Mouse (Mus musculus): Measurements from ENCODE around the gene Rnase4. TPM values are rescaled to one million over a fixed set of nuclear protein-coding genes. Genes with fewer than 3 reads are reported as not detected.

Gene Rnase4
- polyA plus RNA-seq (2012; rRNA removed; ENCODE audit: low replicate concordance) = 73.0 and 83.3 TPM in 2 replicates

GRCm38 (mm10) chr14:51090921-51091900 is at the start of gene Rnase4, which contains the start of gene Ang:
Rnase4 (plus strand) TSS chr14:51091077.
Ang (plus strand) TSS chr14:51091150.

GRCm38 (mm10) chr14:51041769-51042168 is 49.1 kb upstream of the Rnase4 start, which contains the start of gene Rnase9:
Rnase9 (minus strand) TSS chr14:51041869.

GRCm38 (mm10) chr14:51050063-51050462 is 40.8 kb upstream of the Rnase4 start, which contains the start of gene Rnase11:
Rnase11 (minus strand) TSS chr14:51050163.

GRCm38 (mm10) chr14:51057401-51057831 is 33.5 kb upstream of the Rnase4 start, which contains the start of gene Rnase12:
Rnase12 (minus strand) TSS chr14:51057661.

GRCm38 (mm10) chr14:51074335-51074734 is 16.5 kb upstream of the Rnase4 start, which contains the start of gene Olfr750:
Olfr750 (minus strand) TSS chr14:51074435.

GRCm38 (mm10) chr14:51113916-51114560 is 23.2 kb downstream of the Rnase4 start, which contains the start of gene Eddm3b:
Eddm3b (plus strand) TSS chr14:51114426.

GRCm38 (mm10) chr14:51146685-51147084 is 55.8 kb downstream of the Rnase4 start, which contains the start of gene Rnase1:
Rnase1 (minus strand) TSS chr14:51146785.

Other genes with a start within 250 kb of the Rnase4 start
- 47.0 and 78.2 TPM in 2 replicates for gene Tep1, start 220.5 kb upstream of the Rnase4 start, polyA plus RNA-seq (2012; rRNA removed; ENCODE audit: low replicate concordance)
- 1.1 and 1.4 TPM in 2 replicates for gene Klhl33, start 193.6 kb upstream of the Rnase4 start, polyA plus RNA-seq (2012; rRNA removed; ENCODE audit: low replicate concordance)
- 59.8 and 114 TPM in 2 replicates for gene Osgep, start 166.2 kb upstream of the Rnase4 start, polyA plus RNA-seq (2012; rRNA removed; ENCODE audit: low replicate concordance)
- gene Apex1, start 166.1 kb upstream of the Rnase4 start, polyA plus RNA-seq (2012; rRNA removed; ENCODE audit: low replicate concordance) = 9.8 and 11.7 TPM in 2 replicates
- 51.5 and 99.7 TPM in 2 replicates for gene Pip4p1, start 160.2 kb upstream of the Rnase4 start, polyA plus RNA-seq (2012; rRNA removed; ENCODE audit: low replicate concordance)
- gene Pnp, start 160.0 kb upstream of the Rnase4 start, polyA plus RNA-seq (2012; rRNA removed; ENCODE audit: low replicate concordance) = 36.3 and 64.3 TPM in 2 replicates
- gene Gm49342, start 146.6 kb upstream of the Rnase4 start, polyA plus RNA-seq (2012; rRNA removed; ENCODE audit: low replicate concordance) = 8.9 TPM in 1 of 2 replicates, not detected in the other
- gene Pnp2, start 135.1 kb upstream of the Rnase4 start, polyA plus RNA-seq (2012; rRNA removed; ENCODE audit: low replicate concordance) = 22.4 and 57.7 TPM in 2 replicates
- gene Rnase10, start 83.3 kb upstream of the Rnase4 start, polyA plus RNA-seq (2012; rRNA removed; ENCODE audit: low replicate concordance) = not detected in 2 replicates
- gene Rnase9, start 49.2 kb upstream of the Rnase4 start, polyA plus RNA-seq (2012; rRNA removed; ENCODE audit: low replicate concordance) = not detected in 2 replicates
- not detected in 2 replicates for gene Rnase11, start 40.9 kb upstream of the Rnase4 start, polyA plus RNA-seq (2012; rRNA removed; ENCODE audit: low replicate concordance)
- 0.21 TPM in 1 of 2 replicates, not detected in the other for gene Rnase12, start 33.4 kb upstream of the Rnase4 start, polyA plus RNA-seq (2012; rRNA removed; ENCODE audit: low replicate concordance)
- gene Olfr750, start 16.6 kb upstream of the Rnase4 start, polyA plus RNA-seq (2012; rRNA removed; ENCODE audit: low replicate concordance) = 0.09 TPM in 1 of 2 replicates, not detected in the other
- 18.9 and 27.3 TPM in 2 replicates for gene Ang, start 73 bp downstream of the Rnase4 start, polyA plus RNA-seq (2012; rRNA removed; ENCODE audit: low replicate concordance)
- not detected in 2 replicates for gene Eddm3b, start 23.3 kb downstream of the Rnase4 start, polyA plus RNA-seq (2012; rRNA removed; ENCODE audit: low replicate concordance)
- gene Rnase6, start 32.8 kb downstream of the Rnase4 start, polyA plus RNA-seq (2012; rRNA removed; ENCODE audit: low replicate concordance) = 4.8 and 5.2 TPM in 2 replicates
- gene Rnase1, start 55.7 kb downstream of the Rnase4 start, polyA plus RNA-seq (2012; rRNA removed; ENCODE audit: low replicate concordance) = 35.3 and 1,063 TPM in 2 replicates
- not detected in 2 replicates for gene Rnase2b, start 71.2 kb downstream of the Rnase4 start, polyA plus RNA-seq (2012; rRNA removed; ENCODE audit: low replicate concordance)
- not detected in 2 replicates for gene Ang2, start 108.1 kb downstream of the Rnase4 start, polyA plus RNA-seq (2012; rRNA removed; ENCODE audit: low replicate concordance)
- not detected in 2 replicates for gene Ear14, start 112.3 kb downstream of the Rnase4 start, polyA plus RNA-seq (2012; rRNA removed; ENCODE audit: low replicate concordance)
- 0.46 TPM in 1 of 2 replicates, not detected in the other for gene Rnase2a, start 165.0 kb downstream of the Rnase4 start, polyA plus RNA-seq (2012; rRNA removed; ENCODE audit: low replicate concordance)